Mouse (Mus musculus) liver, postnatal 0 days (tissue): ENCODE data around the gene Zfp65. TPM values are rescaled to one million over a fixed set of nuclear protein-coding genes. Genes with fewer than 3 reads are reported as not detected.
"Not testable (repeated sequence)": the region's sequence is repeated elsewhere in the genome, so short reads cannot be mapped to it uniquely, and the experiment has no call there.

ENCODE experiments used
- ATAC-seq: fragments of 200-750 bp; cut with Nextera tagmentation; 2 replicates; pipeline ENCODE4 v1.8.0; 2017; ENCODE audit warnings: mild to moderate bottlenecking, moderate library complexity
- DNase-seq: peaks from one replicate; pipeline ENCODE4 v3.0.0-alpha.2; 2016
- H3K27ac ChIP-seq: fragments of 300-500 bp; sonication (generic); 2 replicates; pipeline ENCODE4 v1.5.1; 2014; ENCODE audit warnings: antibody characterized with exemption, moderate library complexity, mild to moderate bottlenecking, low read depth
- H3K27me3 ChIP-seq: fragments of 300-500 bp; sonication (generic); 2 replicates; pipeline ENCODE4 v1.6.1; 2014; ENCODE audit warnings: low read length, control low read depth, mixed read lengths; ENCODE audit not compliant: insufficient read depth
- H3K36me3 ChIP-seq: fragments of 300-500 bp; sonication (generic); replicated peaks from 2 replicates; pipeline ENCODE4 v1.6.1; 2014; ENCODE audit warnings: mild to moderate bottlenecking, control low read depth, low read length, moderate library complexity, mixed read lengths; ENCODE audit not compliant: insufficient read depth
- H3K4me1 ChIP-seq: fragments of 300-500 bp; sonication (generic); 2 replicates; pipeline ENCODE4 v1.6.1; 2014; ENCODE audit warnings: antibody characterized with exemption, mild to moderate bottlenecking, control low read depth; ENCODE audit not compliant: insufficient read depth
- H3K4me2 ChIP-seq: fragments of 300-500 bp; sonication (generic); 2 replicates; pipeline ENCODE4 v1.6.1; 2014; ENCODE audit warnings: low read depth, mild to moderate bottlenecking, low read length, moderate library complexity, mixed read lengths
- H3K4me3 ChIP-seq: fragments of 300-500 bp; sonication (generic); 2 replicates; pipeline ENCODE4 v1.5.1; 2014; ENCODE audit warnings: low read depth, low read length
- H3K9ac ChIP-seq: fragments of 300-500 bp; sonication (generic); replicated peaks from 2 replicates; pipeline ENCODE4 v1.6.1; 2014; ENCODE audit warnings: mild to moderate bottlenecking, moderate library complexity
- H3K9me3 ChIP-seq: fragments of 300-500 bp; sonication (generic); 2 replicates; pipeline ENCODE4 v1.6.1; 2016; ENCODE audit warnings: mild to moderate bottlenecking, control low read depth, low read length, mixed read lengths
- CTCF ChIP-seq: sonication (generic); IDR thresholded peaks from 2 replicates; pipeline ENCODE4 v1.5.1; 2016; ENCODE audit warnings: antibody characterized with exemption, low read depth
- EP300 ChIP-seq: IDR thresholded peaks from 2 replicates; pipeline ENCODE4 v1.6.1; 2016; ENCODE audit warnings: antibody characterized with exemption, low read depth, mild to moderate bottlenecking
- WGBS: fragments of 180-500 bp; shearing (Covaris S2); extraction: QIAGEN DNeasy Blood & Tissue Kit; methylation state at CpG from one replicate; pipeline ENCODE4 v1.1.7; 2014; ENCODE audit not compliant: insufficient replicate concordance; 5-methylcytosine and 5-hydroxymethylcytosine counted together
- polyA plus RNA-seq: library from polyadenylated mRNA; unstranded; fragments of >200 nt; fragmentation: Nextera tagmentation; extraction: Ambion mirVana; gene quantifications from 2 replicates; pipeline ENCODE4 v1.2.1, GENCODE M21; 2015

Gene Zfp65
- polyA plus RNA-seq, 1 experiment from 2014 or later = 0.99 TPM

DNA sequence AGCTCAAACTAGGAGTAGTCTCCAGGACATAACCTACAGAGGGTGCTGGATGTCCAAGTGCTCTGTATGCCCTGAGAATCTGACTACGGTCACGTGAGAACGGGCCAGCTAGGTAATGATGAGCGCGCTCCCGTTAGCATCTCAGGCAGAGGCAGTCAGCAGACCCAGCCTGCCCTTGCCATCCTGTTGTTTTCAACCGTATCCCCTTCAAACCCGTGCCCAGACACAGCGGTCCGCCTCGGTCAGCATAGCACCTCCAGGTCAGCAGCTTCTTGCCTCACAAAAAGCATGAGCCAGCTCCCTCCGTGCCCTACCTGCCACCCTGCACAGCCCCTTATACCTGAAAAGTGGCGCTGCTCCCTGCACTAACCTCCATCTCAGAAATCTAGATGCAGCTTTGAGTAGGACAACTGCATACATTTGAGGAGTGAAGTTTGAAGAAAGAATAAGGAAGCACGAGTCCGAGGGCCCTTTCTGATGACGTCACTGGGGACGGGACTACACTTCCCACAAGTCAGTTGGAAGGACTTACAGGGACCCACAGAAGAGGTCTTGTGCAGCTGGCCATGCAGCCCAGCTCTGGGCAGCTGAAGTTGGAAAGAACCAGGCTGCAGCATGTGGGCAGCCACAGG is 5.0 kb downstream of the Zfp65 start:
- H3K9ac ChIP-seq = peak overlapping the region; percentile 60
- H3K27ac ChIP-seq = no peak overlapping the region
- DNase-seq (peak; percentile 86), ATAC-seq (peak; percentile 95)
- 0 out of 2 replicates have a peak, but pooled peaks have one; percentile 32 for TF ChIP-seq EP300
- no peak for TF ChIP-seq CTCF
- H3K27me3 ChIP-seq = no peaks in the 10 kb centered on the region
- WGBS = under 1% methylated on average over 17 of the region's 17 CpGs
- peaks cover 5% of the 10 kb centered on the region; the same call in 1 of the 2 replicates for H3K4me1 ChIP-seq
- peak overlapping the region; percentile 61 for H3K4me3 ChIP-seq
- no peaks in the 10 kb centered on the region for H3K36me3 ChIP-seq
- peak overlapping the region; percentile 60 for H3K4me2 ChIP-seq
- no peaks in the 10 kb centered on the region for H3K9me3 ChIP-seq

DNA sequence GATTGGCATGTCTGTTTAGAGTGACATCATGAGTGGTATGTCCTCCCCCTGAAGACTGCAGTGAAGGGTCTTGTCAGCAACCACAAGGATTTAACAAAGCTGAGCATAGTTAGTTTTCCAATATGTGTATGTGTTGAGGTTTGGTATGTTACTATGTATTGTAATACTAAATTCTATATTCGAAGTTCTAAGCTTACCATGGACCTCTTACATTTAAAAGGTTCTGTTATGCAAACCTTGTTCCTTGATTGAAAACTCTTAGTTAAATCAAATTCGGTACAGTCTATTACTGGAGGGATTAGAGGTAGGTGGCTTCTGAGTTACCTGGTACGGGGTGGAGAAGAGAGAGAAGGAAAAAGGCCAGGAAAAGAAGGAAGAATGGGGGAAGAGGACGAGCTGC is 42.0 kb downstream of the Zfp65 start, which contains the start of gene Zfp738:
TSS of gene Zfp738 (minus strand) at position 101 of the 400 bp plus-strand sequence.
- no peak within 1 kb of the TSS for H3K4me3 ChIP-seq
- no peaks in the 10 kb centered on the region for H3K9me3 ChIP-seq
- 80% methylated on average over 4 of the region's 4 CpGs for WGBS
- TF ChIP-seq EP300 = no peak
- TF ChIP-seq CTCF = no peak
- H3K4me2 ChIP-seq = no peak within 1 kb of the TSS
- H3K4me1 ChIP-seq = no peaks in the 10 kb centered on the region
- DNase-seq = no peak
- ATAC-seq = no peak
- H3K36me3 ChIP-seq = no peaks in the 10 kb centered on the region
- H3K27ac ChIP-seq = no peak within 1 kb of the TSS
- H3K9ac ChIP-seq = no peak within 1 kb of the TSS
- H3K27me3 ChIP-seq = no peaks in the 10 kb centered on the region

DNA sequence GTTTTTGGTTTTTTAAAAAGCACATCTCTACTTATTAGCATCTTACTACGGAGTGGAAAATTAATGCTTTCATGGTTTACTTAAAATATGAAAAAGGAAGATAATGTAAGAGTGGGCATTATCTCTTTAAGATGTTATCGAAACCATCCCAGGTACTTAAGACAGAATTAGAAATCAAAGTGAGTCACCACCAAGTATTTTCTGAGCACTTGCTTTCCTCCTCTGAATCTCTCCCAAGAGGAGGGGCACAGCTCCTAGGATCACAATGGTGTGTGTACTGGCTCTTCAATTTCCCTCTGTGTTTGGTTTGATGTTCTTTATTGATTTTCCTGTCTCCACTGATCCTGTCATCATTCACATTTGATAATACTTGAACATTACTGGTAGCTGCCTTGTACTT is 45.1 kb downstream of the Zfp65 start:
- Histone ChIP-seq H3K4me3 (peak overlapping the region; percentile 79), H3K9ac (peak overlapping the region; percentile 86; the same call in 1 of the 2 replicates), H3K4me2 (peak overlapping the region; percentile 72; the same call in 1 of the 2 replicates)
- not testable (repeated sequence) for H3K4me1 ChIP-seq, ATAC-seq, H3K27ac ChIP-seq, H3K36me3 ChIP-seq, H3K9me3 ChIP-seq, H3K27me3 ChIP-seq, DNase-seq
- WGBS = 60% methylated on average over 2 of the region's 2 CpGs

DNA sequence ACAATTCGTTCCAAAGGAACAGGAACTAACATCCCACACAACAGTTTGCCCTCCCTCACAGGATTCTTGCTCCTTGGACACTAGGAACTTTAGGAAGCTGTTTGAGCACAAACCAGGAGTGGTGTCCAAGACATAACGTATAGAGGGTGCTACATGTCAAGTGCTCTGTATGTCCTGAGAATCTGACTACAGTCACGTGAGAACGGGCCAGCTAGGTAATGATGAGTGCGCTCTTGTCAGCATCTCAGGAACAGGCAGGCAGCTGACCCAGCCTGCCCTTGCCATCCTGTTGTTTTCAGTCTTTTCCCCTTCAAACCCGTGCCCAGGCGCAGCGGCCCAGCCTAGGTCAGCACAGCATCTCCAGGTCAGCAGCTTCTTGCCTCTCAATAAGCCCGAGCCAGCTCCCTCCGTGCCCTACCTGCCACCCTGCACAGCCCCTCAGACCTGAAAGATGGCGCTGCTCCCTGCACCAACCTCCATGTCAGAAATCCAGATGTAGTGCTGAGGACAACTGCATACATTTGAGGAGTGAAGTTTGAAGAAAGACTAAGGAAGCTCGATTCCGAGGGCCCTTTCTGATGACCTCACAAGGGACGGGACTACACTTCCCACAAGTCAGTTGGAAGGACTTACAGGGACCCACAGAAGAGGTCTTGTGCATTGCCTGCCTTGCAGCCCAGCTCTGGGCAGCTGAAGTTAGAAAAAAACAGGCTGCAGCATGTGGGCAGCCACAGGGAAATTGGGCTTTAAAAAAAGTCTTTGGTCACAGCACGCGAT is 45.8 kb downstream of the Zfp65 start:
- H3K4me2 ChIP-seq = peak overlapping the region; percentile 72
- H3K9me3 ChIP-seq, H3K27me3 ChIP-seq, H3K4me1 ChIP-seq, H3K36me3 ChIP-seq: not testable (repeated sequence)
- WGBS = 9% methylated on average over 16 of the region's 16 CpGs
- H3K27ac ChIP-seq = 0 out of 2 replicates have a peak overlapping the region, but pooled peaks have one; percentile 11
- ATAC-seq (peak; percentile 100), DNase-seq (peak; percentile 78)
- peak overlapping the region; percentile 79 for H3K4me3 ChIP-seq
- peak; percentile 22; the same call in 1 of the 2 replicates for TF ChIP-seq CTCF
- peak overlapping the region; percentile 86 for H3K9ac ChIP-seq

DNA sequence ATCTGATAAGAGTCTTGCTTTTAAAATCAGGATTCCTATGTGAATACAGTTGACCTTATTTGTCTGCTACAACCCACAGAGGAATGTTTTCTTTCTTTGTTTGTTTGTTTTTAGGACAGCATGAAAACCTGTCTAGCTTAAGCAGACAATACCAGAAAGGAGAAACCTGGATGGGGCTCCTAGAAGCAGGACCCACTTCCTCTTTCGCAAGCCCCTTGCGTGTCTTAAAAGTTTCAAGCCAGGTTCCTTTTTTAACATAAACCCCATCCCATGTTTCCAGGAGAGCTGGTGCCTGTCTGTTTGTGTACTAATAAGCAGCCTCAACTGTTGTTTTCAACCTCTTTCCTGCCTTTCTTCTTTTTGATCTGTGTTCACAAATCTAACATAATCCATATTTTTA is 54.1 kb downstream of the Zfp65 start:
- 43% methylated on average over 2 of the region's 2 CpGs for WGBS
- no peak overlapping the region for H3K4me3 ChIP-seq
- H3K4me2 ChIP-seq = no peak overlapping the region
- H3K9ac ChIP-seq = no peak overlapping the region
- no peak overlapping the region for H3K27ac ChIP-seq
- no peak for TF ChIP-seq EP300
- TF ChIP-seq CTCF = no peak
- no peaks in the 10 kb centered on the region for H3K27me3 ChIP-seq
- H3K36me3 ChIP-seq = no peaks in the 10 kb centered on the region; the same call in 1 of the 2 replicates
- H3K4me1 ChIP-seq = peaks cover 2% of the 10 kb centered on the region; the same call in 1 of the 2 replicates
- no peak for DNase-seq
- H3K9me3 ChIP-seq = no peaks in the 10 kb centered on the region
- ATAC-seq = no peak

Other genes with a start within 250 kb of the Zfp65 start
- gene Zfp874b, start 244.9 kb downstream of the Zfp65 start, polyA plus RNA-seq = 2.0 and 2.1 TPM in 2 replicates
- 2.1 and 2.5 TPM in 2 replicates for gene Zfp58, start 228.6 kb downstream of the Zfp65 start, polyA plus RNA-seq
- gene Gm26965, start 203.0 kb downstream of the Zfp65 start, polyA plus RNA-seq = not detected in 2 replicates
- gene Zfp87, start 203.0 kb downstream of the Zfp65 start, polyA plus RNA-seq = 11.3 and 11.5 TPM in 2 replicates
- gene Zfp748, start 175.3 kb downstream of the Zfp65 start, polyA plus RNA-seq = 1.6 and 1.9 TPM in 2 replicates
- 0.84 and 1.2 TPM in 2 replicates for gene Zfp729b, start 119.5 kb downstream of the Zfp65 start, polyA plus RNA-seq
- 0.08 TPM in 1 of 2 replicates, not detected in the other for gene Gm49345, start 91.4 kb downstream of the Zfp65 start, polyA plus RNA-seq
- 0.58 and 1.1 TPM in 2 replicates for gene Zfp729a, start 91.4 kb downstream of the Zfp65 start, polyA plus RNA-seq
- 1.8 and 1.9 TPM in 2 replicates for gene Zfp738, start 42.1 kb downstream of the Zfp65 start, polyA plus RNA-seq
- 0.72 and 1.1 TPM in 2 replicates for gene Zfp85, start 26.1 kb upstream of the Zfp65 start, polyA plus RNA-seq
- gene Zfp493, start 50.5 kb upstream of the Zfp65 start, polyA plus RNA-seq = 0.22 and 0.36 TPM in 2 replicates
- gene Zfp273, start 84.6 kb upstream of the Zfp65 start, polyA plus RNA-seq = 0.96 and 1.3 TPM in 2 replicates
- 0.21 TPM in 2 replicates for gene Gm10037, start 101.9 kb upstream of the Zfp65 start, polyA plus RNA-seq
- not detected in 2 replicates for gene BC048507, start 134.2 kb upstream of the Zfp65 start, polyA plus RNA-seq